Mouse (Mus musculus) heart, postnatal 4 days (tissue): Measurements from ENCODE around the gene Itln1. TPM values are rescaled to one million over a fixed set of nuclear protein-coding genes. Genes with fewer than 3 reads are reported as not detected.

Experiments
- DNase-seq: peaks from one replicate; pipeline ENCODE4 v3.0.0; 2021
- total RNA-seq, 2 experiments: library from RNA; stranded (reverse); gene quantifications; 2 replicates each; pipeline ENCODE4 v1.2.3; 2021

The Itln1 gene
- total RNA-seq, result not detected

DNA sequence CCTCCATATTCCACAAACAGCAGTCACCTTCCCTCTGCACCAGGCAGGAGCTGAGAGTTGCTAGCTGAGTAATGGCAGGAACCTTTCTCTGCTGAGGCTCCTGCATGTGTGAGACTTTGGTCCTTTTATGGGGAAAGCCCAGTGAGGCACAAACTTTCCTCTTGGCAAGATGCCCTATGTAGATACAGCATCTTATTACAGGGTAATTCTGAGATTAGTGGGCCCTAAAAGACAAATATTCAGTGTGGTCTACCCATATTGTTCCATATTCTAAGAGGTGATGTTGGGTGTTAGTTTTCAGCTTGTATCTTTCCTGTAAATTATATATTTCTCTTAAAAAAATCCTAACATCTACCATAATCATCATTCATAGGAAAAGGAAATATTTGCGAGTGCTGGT, at the start of gene Itln1:
Gene Itln1, minus strand, starts transcription at position 101 of the 400 bp plus-strand sequence.
- DNase-seq, result no peak

DNA sequence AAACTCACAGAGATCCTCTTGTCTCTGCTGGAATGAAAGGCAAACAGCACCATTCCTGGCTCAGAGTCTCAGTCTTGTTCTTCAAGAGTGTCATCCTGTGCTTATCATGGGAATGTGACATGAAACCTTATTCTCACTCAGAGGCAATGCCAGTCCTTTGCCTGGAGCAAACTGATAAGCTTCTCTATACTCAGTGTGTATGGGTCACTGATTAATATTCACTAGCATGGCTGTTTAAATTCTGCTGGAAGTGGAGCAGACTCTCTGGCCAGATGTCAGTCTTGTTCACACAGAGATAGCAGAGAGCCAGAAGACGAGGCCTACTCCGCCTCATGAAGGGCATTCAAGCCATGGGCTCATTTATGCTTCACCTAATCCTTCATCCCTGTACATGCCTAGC, 49.5 kb upstream of the Itln1 start:
- DNase-seq, result no peak

DNA sequence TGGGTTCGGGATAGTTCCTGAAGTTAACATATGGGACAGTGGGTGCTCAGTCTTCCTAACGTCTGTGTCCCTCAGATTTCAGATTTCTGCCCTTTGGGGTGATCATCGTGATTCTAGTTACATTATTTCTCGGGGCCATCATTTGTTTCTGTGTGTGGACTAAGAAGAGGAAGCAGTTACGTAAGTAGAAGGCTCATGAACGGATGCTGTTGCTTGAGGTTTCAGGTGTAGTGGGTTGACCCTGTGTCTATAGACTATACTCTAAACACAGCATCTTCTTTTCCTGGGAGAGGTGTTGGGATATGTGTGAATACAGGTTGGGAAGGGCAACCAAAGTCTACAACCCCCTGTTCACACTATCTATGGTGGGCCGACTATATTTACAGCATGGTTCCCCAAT, 42.1 kb upstream of the Itln1 start:
- DNase-seq, result no peak

DNA sequence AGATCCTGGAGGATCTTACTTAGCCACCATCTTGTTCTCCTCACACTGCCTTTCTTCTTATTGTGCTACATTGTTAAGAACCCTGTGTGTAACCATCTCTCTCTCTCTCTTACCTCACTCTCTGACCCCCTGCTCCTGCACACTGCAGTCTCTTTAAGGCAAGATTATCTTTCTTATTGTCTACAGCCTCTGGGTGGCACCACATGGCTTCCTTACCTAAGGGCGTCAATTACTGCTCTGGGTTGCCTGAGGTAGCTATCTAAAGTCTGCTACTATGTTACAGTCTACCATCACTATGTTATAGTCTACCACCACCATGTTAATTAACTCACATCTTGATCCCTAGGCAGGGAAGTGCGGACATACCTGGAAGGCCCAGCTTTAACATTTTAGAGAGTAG, 33.3 kb upstream of the Itln1 start:
- no peak for DNase-seq

DNA sequence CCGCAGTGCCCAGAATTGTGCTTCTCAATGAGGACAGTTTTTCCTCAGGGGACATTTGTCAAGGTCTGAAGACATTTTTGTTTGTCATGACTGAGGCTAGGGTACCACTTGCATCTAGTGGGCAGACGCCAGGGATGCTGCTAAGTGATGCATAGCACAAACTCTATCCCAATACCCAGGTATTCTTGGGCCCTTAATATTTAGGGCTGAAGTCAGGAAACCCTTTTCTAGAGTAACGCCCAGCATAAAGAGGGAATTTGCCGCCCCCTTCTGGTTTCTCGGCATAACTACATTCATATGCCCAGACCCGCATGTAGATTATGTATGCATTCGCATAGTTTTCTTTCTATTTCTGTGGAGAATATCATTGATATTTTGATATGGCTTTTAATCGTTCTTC, 31.7 kb upstream of the Itln1 start:
- DNase-seq, result peak; percentile 67

DNA sequence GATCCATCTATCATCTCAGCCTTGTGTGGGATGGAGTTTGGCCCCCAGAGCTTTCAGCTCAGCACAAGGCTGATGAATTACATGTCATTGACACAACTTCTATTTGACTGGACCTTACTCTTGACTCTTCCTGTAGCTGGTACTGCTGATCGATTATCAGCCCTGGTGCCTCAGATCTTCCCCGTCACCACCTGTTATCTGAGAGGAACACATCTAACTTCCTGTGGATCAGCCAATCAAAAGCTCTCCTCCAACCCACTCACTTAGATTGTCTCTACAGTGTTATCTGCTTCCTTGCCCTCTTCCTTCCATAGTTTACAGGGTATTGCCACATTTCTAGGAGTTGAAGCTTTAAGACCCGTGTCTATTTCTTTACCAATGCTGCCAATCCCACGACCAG, 30.8 kb upstream of the Itln1 start:
- DNase-seq, result no peak

DNA sequence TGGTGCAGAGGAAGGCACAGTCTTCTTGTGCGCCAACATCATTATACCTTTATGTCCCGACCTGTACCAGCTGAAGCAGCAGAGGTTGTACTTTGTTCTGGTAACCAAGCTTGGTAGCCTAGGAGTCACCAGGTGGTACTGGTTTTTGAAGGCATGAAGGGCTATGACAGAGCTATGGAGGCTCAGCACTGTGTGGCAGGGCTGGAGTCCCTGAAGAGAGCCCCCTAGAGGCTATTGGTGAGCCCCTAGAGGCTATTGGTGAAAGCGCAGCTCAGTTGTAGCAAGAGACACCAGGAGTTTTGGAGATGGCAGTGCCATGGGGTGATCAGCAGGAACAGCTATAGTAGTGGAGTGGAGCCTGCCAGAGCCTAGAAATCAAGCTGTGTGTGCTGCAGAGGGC, 29.2 kb upstream of the Itln1 start:
- peak; percentile 12 for DNase-seq

DNA sequence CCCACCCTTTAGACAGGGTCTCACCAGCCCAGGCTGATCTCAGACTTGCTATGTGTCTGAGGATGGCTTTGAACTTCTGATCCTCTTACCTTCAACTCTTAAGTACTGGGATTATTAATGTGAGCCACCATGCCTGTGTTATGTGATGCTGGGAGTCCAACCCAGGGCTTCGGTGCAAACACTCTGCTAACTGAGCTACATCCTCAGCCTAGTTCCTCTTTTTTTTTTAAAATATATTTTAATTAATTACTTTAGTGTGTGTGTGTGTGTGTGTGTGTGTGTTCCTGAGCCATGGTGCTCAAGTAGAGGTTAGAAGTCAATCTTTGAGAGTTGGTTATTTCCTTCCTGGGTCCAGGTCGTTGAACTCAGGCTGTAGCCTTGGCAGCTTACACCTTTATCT, 27.9 kb upstream of the Itln1 start:
- no peak for DNase-seq

DNA sequence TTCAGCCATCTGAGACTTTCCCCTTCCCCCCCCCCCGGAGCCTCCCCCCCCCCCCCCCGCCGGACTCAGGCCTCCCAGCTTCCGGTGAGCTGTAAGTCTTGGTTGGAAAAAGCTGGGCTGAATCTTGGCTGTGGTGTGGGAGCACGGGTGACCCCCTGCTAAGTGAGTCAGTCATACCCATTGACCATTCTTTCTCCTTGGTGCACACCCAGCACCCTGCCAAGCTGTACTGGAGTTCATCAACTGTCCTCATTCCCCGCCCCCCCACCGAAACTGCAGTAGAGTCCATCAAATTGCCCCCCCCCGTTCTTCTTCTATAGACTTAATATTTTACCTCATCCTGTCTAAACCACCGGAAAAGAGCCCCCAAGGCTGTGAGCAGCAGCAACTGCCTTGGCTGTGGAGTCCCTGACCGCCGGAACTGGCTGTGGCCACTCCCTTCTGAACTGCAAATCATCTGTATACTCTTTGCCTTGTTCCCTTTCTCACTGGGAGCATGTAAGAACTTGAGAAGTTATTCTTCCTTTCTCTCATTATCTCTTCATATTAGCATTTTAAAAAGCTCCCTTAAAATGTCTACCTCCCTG, 26.6 kb upstream of the Itln1 start:
- no peak for DNase-seq

DNA sequence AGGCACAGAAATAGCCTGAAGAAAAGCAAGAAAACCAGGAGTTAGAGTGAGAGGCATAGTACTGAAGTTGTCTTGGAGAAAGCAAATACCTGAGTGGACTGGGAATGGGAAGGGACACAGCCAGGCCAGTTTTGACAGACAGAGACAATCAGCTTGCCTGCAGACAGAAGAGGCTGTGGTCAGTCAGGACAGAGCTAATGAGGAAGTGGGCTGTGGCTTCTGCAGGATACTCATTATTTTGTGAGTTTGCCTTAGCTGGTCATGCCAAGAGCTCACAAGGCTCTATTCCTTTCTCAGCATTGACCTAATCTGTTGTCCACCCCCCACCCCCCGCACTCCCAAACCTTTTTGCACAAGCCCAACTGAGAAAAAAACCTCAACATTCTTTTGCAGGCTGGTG, 26.1 kb upstream of the Itln1 start:
- no peak for DNase-seq

DNA sequence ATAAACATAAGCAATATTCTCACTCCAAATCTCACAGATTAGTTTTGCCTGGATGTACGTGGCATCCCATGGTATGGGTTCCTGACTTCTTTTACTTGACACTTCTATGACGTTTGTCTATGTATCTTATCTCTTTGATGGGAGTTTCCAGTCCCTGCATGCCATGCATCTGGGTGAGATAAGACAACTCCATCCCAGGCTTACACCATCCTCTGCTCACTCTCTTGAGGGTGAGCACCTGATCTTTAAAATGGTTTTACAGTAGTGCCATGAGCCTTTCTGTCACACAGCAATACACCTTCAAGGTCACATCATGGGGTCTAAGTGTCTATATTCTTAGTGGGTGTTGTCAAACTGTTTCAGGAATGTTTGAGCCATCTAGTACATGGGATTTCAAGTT, 25.2 kb upstream of the Itln1 start:
- DNase-seq, result no peak

DNA sequence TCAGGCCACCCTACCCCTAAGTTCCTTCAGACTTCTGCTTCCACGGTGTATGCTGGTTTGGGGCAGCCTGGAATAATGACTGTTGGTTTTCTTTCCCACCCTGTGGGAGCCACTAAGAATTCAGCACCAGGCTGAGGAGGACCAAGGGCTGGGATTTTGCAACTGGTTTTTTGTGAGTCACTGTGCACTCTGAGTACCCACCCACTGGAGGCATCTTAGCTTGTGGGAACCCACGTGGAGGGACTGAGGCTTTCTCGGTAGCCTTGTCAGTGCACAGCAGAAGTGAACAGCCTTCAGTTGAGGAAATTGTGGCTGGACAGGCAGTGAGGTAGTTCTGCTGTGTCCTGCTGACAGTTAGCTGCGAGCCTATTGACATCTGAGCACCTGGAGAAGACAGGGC, 23.8 kb upstream of the Itln1 start, which contains the start of gene Cd244a:
Gene Cd244a, plus strand, starts transcription at position 296 of the 400 bp plus-strand sequence.
- DNase-seq, result no peak

DNA sequence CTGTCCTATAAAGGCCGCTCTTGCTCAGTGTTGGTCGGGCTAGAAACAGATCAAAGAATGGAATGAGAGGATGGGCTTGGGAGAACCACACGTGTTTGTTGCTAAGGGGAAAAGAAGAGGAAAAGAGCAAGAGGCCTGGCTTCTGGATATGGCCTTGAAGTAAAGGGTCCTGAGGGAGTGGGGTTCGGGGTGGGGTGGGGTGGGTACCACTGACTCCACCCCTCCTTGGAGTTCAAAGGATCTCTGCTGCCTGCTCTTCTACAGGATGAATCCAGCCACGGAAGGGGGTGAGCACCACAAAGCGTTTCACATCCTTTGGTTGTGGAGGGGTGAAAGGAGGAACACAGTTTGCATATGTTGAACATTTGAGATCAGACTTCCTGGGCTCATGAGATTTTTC, 23.3 kb upstream of the Itln1 start:
- DNase-seq, result no peak

DNA sequence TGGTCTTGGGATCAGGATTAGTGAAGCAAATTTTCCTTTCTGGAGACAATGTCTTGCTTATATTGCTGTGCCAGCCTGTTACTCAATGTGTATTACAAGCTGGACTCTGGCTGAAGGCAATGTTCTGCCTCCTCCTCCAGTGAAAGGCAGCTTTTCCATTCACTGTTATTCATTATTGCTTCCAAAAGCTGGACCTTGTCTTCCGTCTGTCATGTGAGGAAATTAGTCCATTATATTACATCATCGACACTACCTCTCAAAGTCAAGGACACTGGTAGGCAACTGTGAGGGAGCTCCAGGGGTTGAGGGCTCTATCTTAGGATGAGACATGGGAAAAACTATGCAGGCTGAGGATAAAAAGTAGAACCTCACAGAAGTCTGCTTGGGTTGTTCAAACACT, 21.3 kb upstream of the Itln1 start:
- no peak for DNase-seq

DNA sequence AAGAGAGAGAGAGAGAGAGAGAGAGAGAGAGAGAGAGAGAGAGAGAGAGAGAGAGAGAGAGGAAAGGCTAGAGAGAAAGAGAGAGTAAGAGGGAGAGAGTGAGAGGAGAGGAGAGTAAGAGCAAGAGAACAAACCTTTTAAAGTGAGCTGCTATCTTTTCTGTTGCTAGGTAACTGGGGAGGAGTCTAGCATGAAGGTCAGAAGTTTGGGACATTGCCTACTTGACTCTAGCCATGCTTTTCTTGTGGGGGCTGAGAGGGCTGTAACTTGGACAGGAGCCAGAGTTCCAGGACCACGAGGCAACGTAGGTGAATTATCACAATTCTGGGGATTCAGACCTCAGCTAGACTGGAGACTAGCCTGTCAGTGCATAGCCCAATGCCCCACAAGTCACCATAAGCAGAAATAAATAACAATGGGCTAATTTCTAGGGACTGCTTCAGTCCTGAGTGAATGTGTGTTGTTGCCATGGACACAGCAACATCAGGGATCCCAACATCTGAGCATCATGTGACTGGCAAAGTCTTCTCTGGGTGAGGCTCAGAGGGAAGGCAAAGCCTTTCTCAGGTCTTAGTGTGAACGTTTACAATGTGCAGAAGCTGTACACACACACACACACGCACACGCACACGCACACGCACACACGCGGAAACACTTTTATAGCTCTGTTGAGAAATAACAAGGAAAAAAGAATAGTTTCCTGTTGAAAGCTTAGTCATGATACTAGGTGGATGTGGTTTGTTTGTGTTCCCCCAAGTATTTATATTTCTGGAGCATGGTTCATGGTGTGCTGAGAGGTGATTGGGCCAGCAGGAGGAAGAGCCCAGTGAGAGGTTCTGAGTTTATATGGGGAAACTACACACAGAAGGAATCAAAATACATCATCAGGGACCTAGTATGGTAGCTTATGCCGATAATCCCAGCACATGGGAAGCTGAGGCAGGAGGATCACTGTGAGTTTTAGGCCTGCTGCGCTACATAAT, 18.6 kb upstream of the Itln1 start:
- no peak for DNase-seq

DNA sequence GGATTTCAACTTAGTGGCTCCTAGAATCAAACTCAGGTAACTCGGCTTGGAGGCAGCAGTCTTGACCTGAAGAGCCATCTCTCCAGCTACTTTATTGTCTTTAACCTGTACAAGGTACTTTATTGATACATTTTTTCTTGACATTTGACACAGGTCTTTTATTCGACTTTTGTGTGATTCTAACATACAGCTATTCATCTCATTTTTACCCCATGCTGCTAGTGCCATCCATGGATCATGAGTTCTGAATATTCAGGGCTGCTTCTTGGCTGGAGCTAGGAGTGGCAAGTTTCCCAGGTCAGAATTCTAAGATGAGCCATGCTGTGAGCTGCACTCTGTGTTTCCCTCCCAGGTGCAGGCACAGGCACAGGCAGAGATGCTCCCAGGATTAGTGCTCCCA, 17.1 kb upstream of the Itln1 start:
- DNase-seq, result no peak

DNA sequence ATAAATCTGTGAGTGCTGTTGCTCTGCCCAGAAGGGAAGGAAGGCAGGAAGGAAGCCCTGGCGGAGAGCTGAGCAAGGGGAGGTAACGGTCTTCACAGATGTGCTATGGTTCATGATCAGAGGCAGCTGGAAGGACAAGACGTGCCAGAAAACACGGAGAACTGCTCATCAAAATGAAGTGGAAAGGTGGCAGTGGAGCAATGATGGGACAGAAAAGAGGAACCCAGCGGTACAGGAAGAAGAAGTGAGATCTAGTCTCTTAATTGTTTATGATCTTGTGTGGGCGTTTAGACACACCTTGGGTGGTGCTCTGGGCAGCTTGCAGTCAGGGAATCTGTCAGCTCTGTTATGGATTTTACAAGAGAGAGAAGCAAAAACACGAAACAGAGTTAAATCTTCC, 16.2 kb upstream of the Itln1 start:
- DNase-seq, result no peak

DNA sequence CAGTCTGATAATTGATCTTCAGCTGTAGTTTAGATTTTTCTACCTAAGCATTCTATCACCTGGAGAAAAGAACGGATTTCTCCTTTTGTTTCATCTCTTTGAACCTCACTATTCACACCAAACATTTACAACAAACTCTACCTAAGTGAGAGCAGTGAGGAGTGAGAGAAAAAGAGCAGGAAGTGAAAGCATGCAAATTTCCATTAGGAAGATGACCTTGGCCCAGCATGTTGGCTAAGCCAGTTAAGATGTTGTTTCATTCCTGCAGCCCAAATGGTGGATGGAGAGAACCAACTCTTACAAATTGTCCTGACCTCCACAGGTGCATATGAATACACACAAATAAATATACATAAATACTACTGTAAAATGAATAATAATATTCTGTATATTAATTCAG, 5.6 kb upstream of the Itln1 start:
- no peak for DNase-seq

DNA sequence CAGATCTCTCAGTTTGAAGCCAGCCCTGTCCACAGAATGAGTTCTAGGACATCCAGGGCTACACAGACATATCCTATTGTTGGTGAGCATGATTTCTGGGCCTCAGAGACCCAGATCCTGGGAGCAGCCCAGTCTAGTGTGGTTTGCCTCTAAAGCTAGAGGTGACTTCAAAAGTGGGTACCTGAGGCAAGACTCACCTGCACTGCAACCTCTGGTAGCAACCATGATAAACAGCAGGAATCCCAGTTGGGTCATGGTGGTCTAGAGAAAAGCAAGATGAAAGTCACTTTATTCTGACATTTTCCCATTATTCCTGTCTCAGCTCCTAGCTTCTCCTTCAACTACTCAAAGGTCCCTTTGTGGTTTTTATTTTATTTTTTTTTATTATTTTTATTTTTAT, 537 bp downstream of the Itln1 start:
- DNase-seq, result no peak

DNA sequence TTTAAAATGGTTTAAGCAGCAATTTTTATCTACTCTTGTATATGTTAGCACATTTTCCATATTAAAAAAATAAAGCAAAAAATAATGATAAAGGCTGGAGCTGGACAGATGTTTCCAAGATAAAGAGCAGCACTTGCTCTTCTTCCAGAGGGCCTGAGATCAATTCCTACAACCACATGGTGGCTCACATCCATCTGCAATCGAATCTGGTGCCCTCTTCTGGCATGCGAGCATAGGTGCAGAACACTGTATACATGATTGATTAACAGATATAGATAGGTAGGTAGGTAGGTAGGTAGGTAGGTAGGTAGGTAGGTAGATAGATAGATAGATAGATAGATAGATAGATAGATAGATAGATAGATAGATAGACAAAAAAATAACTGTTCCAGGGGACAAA, 2.3 kb downstream of the Itln1 start:
- DNase-seq, result no peak

DNA sequence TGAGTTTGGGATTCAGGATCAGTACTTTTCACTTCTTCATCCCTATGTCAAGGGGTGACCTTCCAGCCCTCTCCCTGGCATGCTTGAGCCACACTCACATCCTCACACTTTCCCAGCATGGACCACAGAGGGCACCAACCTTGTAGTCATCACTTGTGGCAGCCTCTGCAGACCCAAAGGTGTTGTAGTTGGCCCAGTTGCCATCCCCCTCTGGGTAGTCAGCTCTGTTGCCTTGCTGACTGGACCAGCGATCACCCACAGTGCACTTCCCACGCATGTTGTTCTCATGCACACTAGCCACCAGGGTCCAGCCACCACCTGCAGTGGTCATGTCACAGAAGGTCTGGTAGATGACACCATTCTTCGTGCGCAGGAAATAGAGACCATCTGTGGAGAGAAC, 3.7 kb downstream of the Itln1 start:
- no peak for DNase-seq

DNA sequence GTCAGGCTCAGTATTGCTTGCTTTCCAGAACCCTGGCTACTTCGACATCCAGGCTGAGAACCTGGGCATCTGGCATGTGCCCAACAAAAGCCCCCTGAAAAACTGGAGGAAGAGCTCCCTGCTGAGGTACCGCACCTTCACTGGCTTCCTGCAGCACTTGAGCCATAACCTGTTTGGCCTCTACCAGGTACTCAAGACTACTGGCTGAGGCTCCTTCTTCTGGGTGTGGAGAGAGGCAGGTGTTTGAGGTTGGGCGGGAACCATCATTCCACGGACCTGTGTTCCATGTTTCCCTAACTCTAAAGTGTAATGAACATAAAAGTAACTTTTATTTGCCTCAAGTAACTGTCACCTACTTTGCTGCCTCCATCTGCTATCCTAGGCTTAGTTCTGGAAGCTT, 19.5 kb downstream of the Itln1 start:
- no peak for DNase-seq

DNA sequence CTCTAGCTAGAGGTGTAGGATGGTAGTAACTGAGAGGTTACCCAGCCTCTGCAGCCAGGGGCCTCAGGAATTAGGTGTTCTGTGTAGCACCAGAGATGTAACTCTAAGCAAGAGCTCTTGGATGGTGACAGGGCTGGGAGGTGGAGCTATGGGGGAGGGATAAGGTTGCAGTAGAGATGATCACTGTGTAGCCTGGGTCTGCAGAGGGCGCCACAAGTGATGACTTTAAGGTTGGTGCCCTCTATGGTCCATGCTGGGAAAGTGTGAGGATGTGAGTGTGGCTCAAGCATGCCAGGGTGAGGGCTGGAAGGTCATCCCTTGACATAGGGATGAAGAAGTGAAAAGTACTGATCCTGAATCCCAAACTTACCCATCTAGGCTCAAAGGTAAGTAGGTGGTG, 20.1 kb downstream of the Itln1 start:
- no peak for DNase-seq

DNA sequence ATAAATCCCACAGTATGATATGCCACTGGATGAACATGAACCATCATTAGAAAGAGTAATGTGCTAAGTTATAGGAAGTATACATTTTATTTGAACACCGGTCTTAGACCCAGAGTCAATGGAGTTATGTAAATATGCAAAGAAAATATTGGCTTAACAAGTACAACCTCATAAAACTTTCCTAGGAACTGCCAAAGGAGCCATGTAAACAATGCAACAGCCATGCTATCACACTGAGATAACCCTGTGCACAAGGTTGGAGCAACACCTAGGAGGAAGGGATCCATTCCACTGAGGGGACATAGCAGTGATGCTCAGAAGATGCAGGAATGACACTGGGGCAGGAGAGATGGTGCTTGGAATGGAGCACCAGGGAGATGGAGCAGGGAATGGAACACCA, 21.3 kb downstream of the Itln1 start:
- DNase-seq, result no peak
